Mouse (Mus musculus): ENCODE measurements around the gene Sec11a. TPM values are rescaled to one million over a fixed set of nuclear protein-coding genes. Genes with fewer than 3 reads are reported as not detected.
A peak's percentile ranks its signal among the peaks of the same experiment; 100 is the strongest.

The Sec11a gene
- total RNA-seq, 2 experiments from 2014 or later = 58.7 to 66.9 TPM

DNA sequence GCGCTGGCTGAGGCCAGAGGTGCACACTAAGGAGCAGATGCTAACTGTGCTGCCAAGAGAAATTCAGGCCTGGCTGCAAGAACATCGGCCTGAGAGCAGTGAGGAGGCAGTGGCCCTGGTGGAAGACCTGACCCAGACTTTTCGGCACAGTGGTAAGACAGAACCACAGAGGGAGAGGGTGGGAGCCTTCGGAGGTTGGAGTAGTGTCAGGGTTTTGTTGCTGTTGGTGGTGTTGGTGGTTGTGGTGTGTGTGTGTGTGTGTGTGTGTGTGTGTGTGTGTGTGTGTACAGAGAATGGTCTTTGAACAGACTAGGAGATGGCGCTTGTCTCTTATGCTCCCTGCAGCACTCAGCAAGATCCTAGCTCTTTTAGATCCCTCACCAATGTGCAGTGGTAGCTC lies 84.1 kb downstream of the Sec11a start:
- no peak for DNase-seq (ENCODE audit: low spot score in 2 of 2)

DNA sequence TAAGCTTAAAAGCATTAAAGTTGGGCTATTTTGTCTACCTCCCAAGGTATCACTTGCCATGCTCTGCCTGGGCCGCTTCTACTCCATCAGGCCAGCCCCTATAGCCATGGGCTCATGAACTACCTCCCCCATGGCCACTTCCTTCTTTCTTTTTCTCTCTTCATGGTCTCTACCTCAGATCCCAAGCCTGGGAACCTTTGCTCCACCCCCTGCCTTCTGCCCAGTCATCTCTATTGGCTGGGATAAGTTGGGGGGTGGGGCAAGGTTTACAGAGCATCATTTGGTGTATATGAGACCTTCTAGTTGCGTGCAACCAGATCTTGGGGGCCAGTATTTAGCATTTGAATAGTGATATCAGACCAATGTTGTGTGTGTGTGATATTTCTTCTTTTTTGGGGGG lies 85.1 kb downstream of the Sec11a start:
- no peak for DNase-seq (ENCODE audit: low spot score in 2 of 2)

DNA sequence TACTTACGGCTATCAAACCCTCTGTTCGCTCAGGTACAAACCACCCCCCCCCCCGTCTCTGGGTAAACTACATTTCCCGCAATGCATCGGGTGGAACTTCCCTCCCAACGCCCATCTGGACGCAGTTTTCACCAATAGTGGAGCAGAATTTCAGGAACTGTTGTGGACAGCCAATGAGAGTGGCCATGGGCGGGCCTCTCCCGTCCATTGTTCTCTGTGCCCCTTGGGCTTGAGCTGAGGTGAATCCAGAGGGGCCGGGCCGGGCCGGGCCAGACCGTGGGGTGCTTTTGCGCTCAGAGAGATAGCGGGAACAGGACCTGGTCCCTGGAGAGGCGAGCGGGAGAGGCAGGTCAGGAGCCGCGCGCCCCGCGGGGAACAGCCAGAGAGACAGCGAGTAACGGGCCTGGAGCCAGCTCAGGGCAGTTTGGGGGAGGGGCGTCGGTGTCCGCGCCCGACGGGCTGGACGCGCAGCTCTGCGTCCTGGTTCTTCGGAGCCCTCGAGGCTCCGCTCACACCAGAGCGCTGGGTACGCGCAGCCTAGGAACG lies 86.8 kb downstream of the Sec11a start, which contains the start of gene Zscan2:
Gene Zscan2 (plus strand): TSS at position 192 of the 546 bp plus-strand sequence.
- peak; percentile 93 to 95 for DNase-seq (ENCODE audit: low spot score in 2 of 2)

DNA sequence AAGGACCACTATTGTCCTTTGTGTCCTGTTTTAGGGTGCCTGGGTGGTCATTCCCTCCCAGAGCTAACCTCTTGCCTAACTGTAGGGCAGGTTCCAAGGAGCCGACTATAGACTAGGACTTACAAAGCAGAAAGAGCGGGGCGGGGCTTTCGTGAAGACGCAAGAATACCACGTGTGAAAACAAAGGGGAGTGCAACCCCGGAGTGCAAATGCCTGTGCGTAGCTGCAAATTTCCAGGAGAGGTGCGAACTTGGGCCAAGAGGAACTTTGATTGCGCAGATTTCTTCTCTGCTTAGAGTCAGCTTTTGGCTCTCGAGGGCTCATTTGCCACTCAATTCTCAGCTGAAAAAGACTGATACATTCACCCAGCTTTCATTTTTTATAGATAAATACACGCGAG lies 87.4 kb downstream of the Sec11a start:
- no peak for DNase-seq (ENCODE audit: low spot score in 2 of 2)

GRCm38 (mm10) chr7:80857181-80857580 lies 90.4 kb downstream of the Sec11a start:
- peak; percentile 65 to 79 for DNase-seq (ENCODE audit: low spot score in 2 of 2)

- peak; percentile 32 to 48 for DNase-seq (ENCODE audit: low spot score in 2 of 2)
Measured at GRCm38 (mm10) chr7:80855316-80855715, 92.3 kb downstream of the Sec11a start.

Other genes with a start within 250 kb of the Sec11a start
- gene Iqgap1, start 121.8 kb downstream of the Sec11a start, total RNA-seq (2021) = 10 to 100 TPM; 26.3 TPM
- 10 to 100 TPM; 12.2 to 13.0 TPM for gene Zscan2, start 86.9 kb downstream of the Sec11a start, total RNA-seq (2021)
- 10 to 100 TPM; 24.6 to 30.3 TPM for gene Wdr73, start 46.5 kb downstream of the Sec11a start, total RNA-seq (2021)
- 10 to 100 TPM in 1 of 2 experiments, 1 to 10 TPM in 1; 9.6 to 11.8 TPM for gene Nmb, start 42.7 kb downstream of the Sec11a start, total RNA-seq (2021)
- gene Zfp592, start 45.9 kb upstream of the Sec11a start, total RNA-seq (2021) = 10 to 100 TPM; 25.4 to 26.0 TPM
- 1 to 10 TPM in 1 of 2 experiments, under 1 TPM in 1; 0.86 to 1.4 TPM for gene Alpk3, start 109.8 kb upstream of the Sec11a start, total RNA-seq (2021)
- gene Slc28a1, start 167.0 kb upstream of the Sec11a start, total RNA-seq (2021) = not detected